Mouse (Mus musculus) testis, adult 2 months (tissue): ENCODE results near the gene Luzp1. TPM values are rescaled to one million over a fixed set of nuclear protein-coding genes. Genes with fewer than 3 reads are reported as not detected.

Source experiments
- H3K27ac ChIP-seq: fragments of 200-500 bp; 2 replicates; pipeline ENCODE4 v1.5.1; 2012; ENCODE audit warnings: low read depth, low read length; ENCODE audit not compliant: control insufficient read depth, insufficient read depth
- H3K27me3 ChIP-seq: fragments of 200-500 bp; 2 replicates; pipeline ENCODE4 v1.6.1; 2012; ENCODE audit warnings: mild to moderate bottlenecking, low read length, moderate library complexity; ENCODE audit not compliant: control insufficient read depth, insufficient read depth
- H3K36me3 ChIP-seq: fragments of 200-500 bp; 2 replicates; pipeline ENCODE4 v1.6.1; 2012; ENCODE audit warnings: mild to moderate bottlenecking, low read length; ENCODE audit not compliant: control insufficient read depth, insufficient read depth
- H3K4me1 ChIP-seq: fragments of 200-500 bp; 2 replicates; pipeline ENCODE4 v1.6.1; 2012; ENCODE audit warnings: low read length; ENCODE audit not compliant: control insufficient read depth, insufficient read depth
- H3K4me3 ChIP-seq: fragments of 200-500 bp; 2 replicates; pipeline ENCODE4 v1.5.1; 2012; ENCODE audit warnings: low read depth, mild to moderate bottlenecking, low read length, moderate library complexity, mixed read lengths; ENCODE audit not compliant: control insufficient read depth
- CTCF ChIP-seq: fragments of 200-500 bp; IDR thresholded peaks from 2 replicates; pipeline ENCODE4 v1.5.1; 2012; ENCODE audit warnings: low read depth, mild to moderate bottlenecking, inconsistent platforms, low read length, moderate library complexity; ENCODE audit not compliant: control insufficient read depth, insufficient read depth, insufficient replicate concordance
- POLR2A ChIP-seq: fragments of 200-500 bp; IDR thresholded peaks from 2 replicates; pipeline ENCODE4 v1.6.1; 2012; ENCODE audit warnings: low read depth, mild to moderate bottlenecking, inconsistent platforms, low read length, moderate library complexity; ENCODE audit not compliant: control insufficient read depth
- polyA plus RNA-seq: library from polyadenylated mRNA; depleted of rRNA; stranded (reverse); fragments of >200 nt; gene quantifications from 2 replicates; pipeline ENCODE4 v1.2.3, GENCODE M21; 2012; rRNA removed

The Luzp1 gene
- polyA plus RNA-seq: 60.4 and 61.1 TPM in 2 replicates

DNA sequence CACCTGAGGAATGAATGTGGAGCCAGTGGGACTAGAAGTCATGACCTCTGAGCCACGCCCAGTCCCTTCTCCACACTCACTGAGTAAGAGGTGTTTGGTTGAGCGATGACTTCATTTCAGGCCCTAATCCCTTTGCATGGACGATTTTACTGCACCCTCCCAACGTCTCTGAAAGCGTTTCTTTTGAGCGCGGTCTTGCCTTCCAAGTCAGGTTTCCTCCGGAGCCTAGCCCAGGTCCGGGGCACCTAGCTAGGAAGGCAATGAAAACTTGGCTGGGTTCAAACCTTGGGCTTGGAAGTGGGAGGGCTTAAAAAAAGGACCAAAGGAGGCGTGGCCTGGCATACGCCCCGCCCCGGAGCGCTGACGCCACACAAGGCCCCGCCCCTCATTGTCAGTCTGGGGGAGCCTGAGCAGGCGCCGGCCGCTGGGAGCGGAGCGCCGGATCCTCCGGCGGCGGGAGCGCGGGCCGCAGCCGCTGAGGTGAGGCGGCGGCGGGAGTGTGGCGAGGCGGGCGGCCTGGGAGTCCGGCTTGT is at the start of gene Luzp1:
TSS of gene Luzp1 (plus strand) at position 391 of the 533 bp plus-strand sequence.
- no peaks in the 10 kb centered on the region for H3K36me3 ChIP-seq
- TF ChIP-seq CTCF (no peak), POLR2A (peak; percentile 89)
- H3K4me1 ChIP-seq: peaks cover 12% of the 10 kb centered on the region
- peak within 1 kb of the TSS; percentile 96 for H3K4me3 ChIP-seq
- peaks cover 3% of the 10 kb centered on the region for H3K27me3 ChIP-seq
- peak within 1 kb of the TSS; percentile 90 for H3K27ac ChIP-seq

DNA sequence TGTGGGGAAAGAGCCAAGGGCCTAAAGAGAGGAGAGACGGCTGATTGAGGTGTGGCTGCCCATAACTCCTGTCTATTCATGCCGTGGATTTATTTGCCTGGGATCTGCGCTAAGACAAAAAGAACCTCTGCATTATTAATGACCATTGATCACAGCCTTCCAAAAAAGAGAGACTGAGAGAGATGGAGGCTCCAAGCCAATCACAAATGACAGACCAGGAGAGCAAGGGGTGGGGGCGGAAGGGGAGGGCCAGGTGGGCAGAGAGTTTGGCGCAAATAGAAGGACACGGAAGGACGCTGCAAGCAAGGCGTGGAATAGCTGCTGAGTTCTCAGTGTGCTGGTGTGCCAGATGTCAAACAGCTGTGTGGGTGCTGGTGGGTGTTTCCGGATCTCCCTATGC is 46.3 kb upstream of the Luzp1 start, which contains the start of gene Htr1d:
TSS of gene Htr1d (plus strand) at position 301 of the 400 bp plus-strand sequence.
- TF ChIP-seq POLR2A: no peak
- no peak for TF ChIP-seq CTCF
- H3K36me3 ChIP-seq: no peaks in the 10 kb centered on the region
- H3K27ac ChIP-seq: no peak within 1 kb of the TSS
- peak within 1 kb of the TSS; percentile 16 for H3K4me3 ChIP-seq
- H3K27me3 ChIP-seq: no peaks in the 10 kb centered on the region; the same call in 1 of the 2 replicates
- H3K4me1 ChIP-seq: peaks cover 7% of the 10 kb centered on the region

DNA sequence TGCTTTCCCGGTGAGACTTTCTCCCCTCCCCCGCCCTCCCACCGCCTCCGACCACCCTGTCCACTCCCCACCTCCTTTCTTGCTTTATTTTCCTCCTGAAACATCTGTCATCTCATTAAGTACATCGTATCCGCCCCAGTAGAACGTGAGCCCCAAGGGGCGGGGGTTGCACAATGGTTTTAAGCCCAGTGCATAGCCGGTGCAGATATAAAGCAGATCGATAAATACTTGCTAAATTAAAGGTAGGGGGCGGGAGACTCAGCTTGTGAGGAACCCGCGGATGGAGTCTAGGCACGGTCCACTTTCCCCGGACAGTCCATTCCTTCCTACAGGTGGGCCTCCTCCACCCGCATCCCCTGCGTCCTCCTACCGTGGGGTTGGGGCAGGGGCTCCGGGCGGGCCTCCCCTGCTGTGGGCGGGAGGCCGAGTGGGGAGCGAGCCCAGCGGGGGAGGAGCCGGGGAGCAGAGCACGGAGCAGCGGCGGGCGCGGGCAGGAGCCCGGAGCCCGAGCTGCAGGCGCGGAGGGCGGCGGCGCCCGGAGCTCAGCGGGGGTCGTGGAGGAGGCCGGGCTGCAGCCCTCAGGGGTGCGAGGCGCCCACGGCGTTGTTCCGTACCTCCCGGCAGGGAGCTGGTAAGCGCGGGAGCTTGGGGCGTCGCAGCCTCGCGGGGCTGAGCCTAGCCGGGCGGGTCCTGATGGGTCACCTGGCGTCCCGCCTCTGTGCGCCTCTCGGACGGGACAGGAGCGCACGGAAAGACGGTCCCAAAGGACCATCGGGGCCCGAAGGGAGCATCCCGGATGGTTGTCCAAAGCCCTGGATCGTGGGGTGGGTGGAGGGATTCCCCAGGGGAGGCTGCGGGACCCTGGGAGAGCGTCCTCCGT is 45.2 kb upstream of the Luzp1 start:
- H3K4me1 ChIP-seq: peaks cover 7% of the 10 kb centered on the region
- no peaks in the 10 kb centered on the region; the same call in 1 of the 2 replicates for H3K27me3 ChIP-seq
- TF ChIP-seq CTCF (no peak), POLR2A (no peak)
- no peak overlapping the region for H3K27ac ChIP-seq
- H3K4me3 ChIP-seq: peak overlapping the region; percentile 16
- H3K36me3 ChIP-seq: no peaks in the 10 kb centered on the region

DNA sequence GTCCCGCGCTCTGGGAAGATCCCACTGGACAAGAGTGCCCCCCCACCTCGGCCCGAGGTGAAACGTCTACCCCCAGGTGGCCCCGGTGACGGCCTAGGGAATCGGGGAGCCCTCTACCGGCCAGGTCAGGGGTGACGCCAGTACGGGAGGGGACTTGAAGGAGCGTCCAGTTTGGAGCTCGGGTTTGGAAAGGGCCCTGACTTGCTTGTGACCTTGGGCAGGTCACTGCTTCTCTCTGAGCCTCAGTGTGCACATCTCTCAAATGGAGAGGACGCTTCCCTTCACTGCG is 44.6 kb upstream of the Luzp1 start:
- Histone ChIP-seq H3K27ac (no peak overlapping the region), H3K4me3 (peak overlapping the region; percentile 16), H3K27me3 (no peaks in the 10 kb centered on the region; the same call in 1 of the 2 replicates), H3K4me1 (peaks cover 7% of the 10 kb centered on the region), H3K36me3 (no peaks in the 10 kb centered on the region)
- TF ChIP-seq CTCF (0 out of 2 replicates have a peak, but pooled peaks have one; percentile 25), POLR2A (no peak)

DNA sequence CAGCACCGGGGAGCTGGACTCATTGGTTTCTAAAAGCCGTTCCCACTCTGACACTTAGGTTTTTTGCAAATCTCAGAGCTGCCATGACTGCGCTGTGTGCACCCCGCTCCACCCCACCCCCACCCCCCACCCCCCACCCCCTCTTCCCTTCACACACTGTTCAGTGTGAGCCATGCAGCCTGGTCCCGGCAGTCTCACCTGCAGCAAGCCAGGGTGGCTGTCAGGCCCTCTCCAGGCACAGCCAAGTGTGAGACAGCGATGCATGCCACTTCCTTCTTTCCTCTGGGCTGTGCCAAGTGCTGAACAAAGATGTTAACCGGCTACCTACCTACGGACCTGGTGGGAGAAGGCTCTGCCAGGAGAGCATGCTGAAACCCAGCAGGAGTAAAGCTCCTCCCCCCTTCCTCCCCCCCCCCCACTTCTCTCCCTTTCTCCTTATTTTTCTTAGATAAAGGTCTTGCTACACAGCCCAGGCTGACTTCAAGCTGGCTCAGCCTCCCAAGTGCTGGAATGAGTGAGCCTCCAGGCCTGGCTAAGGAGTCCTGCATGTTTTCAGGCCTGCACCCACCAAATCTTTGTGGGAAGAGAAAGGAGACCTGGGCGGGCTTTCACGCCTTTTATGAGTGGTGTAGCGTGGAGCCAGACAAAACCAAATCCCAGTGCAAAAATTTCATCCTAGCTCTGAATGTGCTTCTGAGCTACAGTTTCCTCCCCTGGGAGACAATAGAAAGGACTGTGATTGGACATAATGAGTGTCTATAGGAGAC is 38.8 kb upstream of the Luzp1 start:
- Histone ChIP-seq H3K4me3 (no peak overlapping the region), H3K27me3 (no peaks in the 10 kb centered on the region), H3K27ac (no peak overlapping the region), H3K36me3 (no peaks in the 10 kb centered on the region), H3K4me1 (no peaks in the 10 kb centered on the region)
- no peak for TF ChIP-seq POLR2A
- TF ChIP-seq CTCF: no peak

DNA sequence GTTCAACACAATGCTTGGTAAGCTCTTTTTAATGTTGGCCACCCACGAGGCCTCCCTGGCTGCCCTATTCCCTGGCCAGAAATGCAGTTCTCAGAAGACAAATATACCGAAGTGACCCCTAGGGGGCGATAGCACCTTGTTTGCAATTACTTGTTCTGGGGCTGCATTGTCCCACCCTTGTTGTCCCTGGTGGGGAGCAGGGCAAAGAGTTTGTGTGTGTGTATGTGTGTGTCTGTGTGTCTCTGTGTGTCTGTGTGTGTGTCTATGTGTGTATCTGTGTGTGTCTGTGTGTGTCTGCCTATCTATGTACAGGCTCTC is 38.2 kb upstream of the Luzp1 start:
- H3K27me3 ChIP-seq: no peaks in the 10 kb centered on the region
- peak; percentile 54; the same call in 1 of the 2 replicates for TF ChIP-seq CTCF
- no peak for TF ChIP-seq POLR2A
- H3K27ac ChIP-seq: no peak overlapping the region
- H3K4me1 ChIP-seq: no peaks in the 10 kb centered on the region
- H3K36me3 ChIP-seq: no peaks in the 10 kb centered on the region
- H3K4me3 ChIP-seq: no peak overlapping the region

DNA sequence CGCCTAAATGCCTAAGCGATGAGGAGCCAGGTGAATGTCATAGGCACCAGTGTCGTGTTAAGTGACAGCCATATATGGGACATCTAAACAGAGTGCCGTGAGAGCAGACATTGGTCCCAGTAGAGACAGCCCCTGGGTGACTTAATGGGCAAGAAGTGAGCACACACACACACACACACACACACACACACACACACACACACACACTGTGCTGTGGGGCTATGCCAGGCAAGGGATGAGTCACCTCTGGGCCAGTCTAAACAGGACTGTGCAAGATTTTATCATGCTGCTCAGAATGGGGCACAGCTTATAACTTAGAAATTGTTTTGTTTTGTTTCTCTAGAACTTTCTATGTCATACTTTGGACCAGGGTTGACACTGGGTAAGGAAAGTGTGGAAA is 35.5 kb upstream of the Luzp1 start:
- no peak overlapping the region for H3K27ac ChIP-seq
- no peak overlapping the region for H3K4me3 ChIP-seq
- H3K27me3 ChIP-seq: no peaks in the 10 kb centered on the region
- TF ChIP-seq CTCF (no peak), POLR2A (no peak)
- no peaks in the 10 kb centered on the region for H3K4me1 ChIP-seq
- H3K36me3 ChIP-seq: no peaks in the 10 kb centered on the region
